Mouse (Mus musculus): ENCODE data around the gene Crebl2.

DNA sequence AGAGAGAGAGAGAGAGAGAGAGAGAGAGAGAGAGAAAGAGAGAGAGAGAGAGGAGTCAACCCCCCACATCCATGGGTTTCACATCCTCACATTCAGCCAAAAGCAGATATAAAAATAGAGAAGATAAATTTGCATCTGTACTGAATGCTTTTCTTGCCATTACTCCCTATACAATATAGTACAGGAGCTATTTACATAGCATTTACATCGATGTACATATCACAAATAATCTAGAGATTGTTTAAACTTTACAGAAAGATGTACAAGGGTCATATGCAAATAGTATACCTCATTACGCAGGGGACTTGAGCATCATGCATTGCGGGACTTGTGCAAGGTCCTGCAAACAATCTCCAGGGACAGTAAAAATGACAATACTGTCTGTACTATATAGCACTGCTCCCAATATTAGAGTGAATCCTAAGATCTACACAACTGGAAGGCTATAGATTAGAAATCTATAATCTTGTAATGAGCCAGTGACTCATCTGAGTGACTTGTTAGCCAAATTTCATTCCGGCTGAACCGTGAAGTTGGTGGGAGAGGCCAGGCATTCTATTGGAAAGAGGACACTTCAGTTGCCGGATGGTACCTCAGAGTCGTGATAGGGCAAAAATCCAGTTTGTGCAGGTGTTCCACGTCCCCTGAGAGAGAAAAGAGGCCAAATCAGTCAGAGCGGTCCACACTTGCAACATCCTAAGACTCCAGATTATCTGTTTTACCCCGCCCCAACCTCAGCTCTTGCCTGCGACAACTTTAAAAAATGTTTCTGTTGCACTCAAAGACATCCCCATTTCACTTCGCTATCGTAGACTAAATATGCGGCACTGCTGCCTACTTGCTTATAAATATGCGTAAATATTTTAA, 66.8 kb downstream of the Crebl2 start:
- TF ChIP-seq GATA1 (IDR thresholded peaks at IDR 0.05; ENCODE audit: low read depth, low read length) (no peak), CTCF (IDR thresholded peaks at IDR 0.05 in 2 of 3, conservative IDR thresholded peaks at IDR 0.05 in 1 of 3; ENCODE audit: control insufficient read depth in 1 of 3, insufficient read depth in 1 of 3, low read depth in 2 of 3, low read length in 3 of 3, poor library complexity in 1 of 3, severe bottlenecking in 1 of 3) (no peak), POLR2AphosphoS5 (IDR thresholded peaks at IDR 0.05; ENCODE audit: borderline replicate concordance, low read depth, low read length) (no peak), CHD2 (IDR thresholded peaks at IDR 0.05; ENCODE audit: low read length) (no peak), UBTF (IDR thresholded peaks at IDR 0.05; ENCODE audit: borderline replicate concordance, insufficient read depth, low read depth, low read length) (no peak), EP300 (IDR thresholded peaks at IDR 0.05; ENCODE audit: low read depth in 1 of 2, low read length in 2 of 2) (no peak), TAL1 (IDR thresholded peaks at IDR 0.05; ENCODE audit: low read length) (no peak), ZNF384 (IDR thresholded peaks at IDR 0.05; ENCODE audit: low read depth, low read length) (no peak), POLR2A (IDR thresholded peaks at IDR 0.05; ENCODE audit: control insufficient read depth in 1 of 2, insufficient read depth in 1 of 2, low read depth in 1 of 2, low read length in 2 of 2, poor library complexity in 1 of 2) (no peak), ZMIZ1 (IDR thresholded peaks at IDR 0.05; ENCODE audit: low read depth, low read length) (no peak), SIN3A (IDR thresholded peaks at IDR 0.05; ENCODE audit: low read length) (no peak; the same call in 1 of the 2 replicates), TCF12 (IDR thresholded peaks at IDR 0.05; ENCODE audit: low read depth, low read length) (no peak), BHLHE40 (IDR thresholded peaks at IDR 0.05; ENCODE audit: borderline replicate concordance, low read depth, low read length) (no peak)
